Mouse (Mus musculus): ENCODE measurements at regions not wholly inside any gene's neighbourhood (a gene's known extent, or its start where the extent isn't known, plus 50 kb on each side); places are given as distances from the start of the nearest gene placed in this dataset.

GRCm38 (mm10) chr8:9060166-9060565 is 369.8 kb upstream of the Arglu1 start:
- in situ Hi-C loops (cut with MboI; ENCODE audit: low pct_ligation_motif_present, low pct_unique_long_range_greater_than_20kb, low sequenced_read_pairs): no loop called here
- Histone ChIP-seq H3K36me3 (replicated peaks in 1 of 2; ENCODE audit: control insufficient read depth in 1 of 2, insufficient read depth in 1 of 2, low read length in 1 of 2) (no peaks in the 10 kb centered on the region), H3K4me1 (ENCODE audit: control insufficient read depth in 1 of 2, insufficient read depth in 2 of 2) (no peaks in the 10 kb centered on the region)

GRCm38 (mm10) chr8:9055416-9055819 is 365.1 kb upstream of the Arglu1 start:
- Histone ChIP-seq H3K9me3 (replicated peaks; ENCODE audit: low read length) (peaks cover 69% of the 10 kb centered on the region), H3K27me3 (replicated peaks) (no peaks in the 10 kb centered on the region), H3K9ac (ENCODE audit: insufficient read depth, low read depth) (no peak overlapping the region), H3K36me3 (replicated peaks in 1 of 2; ENCODE audit: control insufficient read depth in 1 of 2, insufficient read depth in 1 of 2, low read length in 1 of 2) (no peaks in the 10 kb centered on the region), H3K27ac (ENCODE audit: insufficient read depth, low read depth) (no peak overlapping the region), H3K4me1 (ENCODE audit: control insufficient read depth in 1 of 2, insufficient read depth in 2 of 2) (no peaks in the 10 kb centered on the region), H3K4me2 (ENCODE audit: insufficient read depth, low read depth, poor library complexity, severe bottlenecking) (no peak overlapping the region), H3K79me2 (replicated peaks; ENCODE audit: control insufficient read depth, extremely low read depth, insufficient read depth, poor library complexity, severe bottlenecking) (no peaks in the 10 kb centered on the region), H3K4me3 (replicated peaks in 1 of 3; ENCODE audit: low read depth in 2 of 3, low read length in 2 of 3, poor library complexity in 1 of 3) (no peak overlapping the region)
- DNase-seq (ENCODE audit: extremely low read depth): no peak
- in situ Hi-C loops (cut with MboI; ENCODE audit: low pct_ligation_motif_present, low pct_unique_long_range_greater_than_20kb, low sequenced_read_pairs): no loop called here
- TF ChIP-seq NRF1 (IDR thresholded peaks at IDR 0.05; ENCODE audit: low read depth, low read length): no peak
- no peak for TF ChIP-seq EP300 (IDR thresholded peaks at IDR 0.05; ENCODE audit: low read length)
- TF ChIP-seq BHLHE40 (IDR thresholded peaks at IDR 0.05; ENCODE audit: low read depth, low read length): no peak
- TF ChIP-seq ZKSCAN1 (IDR thresholded peaks at IDR 0.05; ENCODE audit: borderline replicate concordance, low read depth, low read length): no peak
- dilution Hi-C loops (cut with MboI; ENCODE audit: extremely low pct_ligation_motif_present, extremely low pct_unique_long_range_greater_than_20kb, low sequenced_read_pairs): no loop called here

More at GRCm38 (mm10) chr8:9060166-9060565, 369.8 kb upstream of the Arglu1 start:
- TF ChIP-seq RCOR1 (conservative IDR thresholded peaks at IDR 0.05; ENCODE audit: low read depth, low read length) (no peak), ZKSCAN1 (IDR thresholded peaks at IDR 0.05; ENCODE audit: borderline replicate concordance, low read depth, low read length) (no peak), POLR2AphosphoS2 (IDR thresholded peaks at IDR 0.05; ENCODE audit: low read depth, low read length) (no peak), KAT2A (IDR thresholded peaks at IDR 0.05; ENCODE audit: insufficient replicate concordance, low read length) (no peak)
- H3K4me3 ChIP-seq (replicated peaks in 1 of 3; ENCODE audit: low read depth in 2 of 3, low read length in 2 of 3, poor library complexity in 1 of 3): no peak overlapping the region
- no peak overlapping the region for H3K9ac ChIP-seq (ENCODE audit: insufficient read depth, low read depth)
- dilution Hi-C loops (cut with MboI; ENCODE audit: extremely low pct_ligation_motif_present, extremely low pct_unique_long_range_greater_than_20kb, low sequenced_read_pairs): no loop called here
- H3K4me2 ChIP-seq (ENCODE audit: insufficient read depth, low read depth, poor library complexity, severe bottlenecking): no peak overlapping the region
- H3K27ac ChIP-seq (ENCODE audit: insufficient read depth, low read depth): no peak overlapping the region
- DNase-seq (ENCODE audit: extremely low read depth): no peak
- H3K79me2 ChIP-seq (replicated peaks; ENCODE audit: control insufficient read depth, extremely low read depth, insufficient read depth, poor library complexity, severe bottlenecking): no peaks in the 10 kb centered on the region
- no peaks in the 10 kb centered on the region for H3K27me3 ChIP-seq (replicated peaks)
- peaks cover 70% of the 10 kb centered on the region for H3K9me3 ChIP-seq (replicated peaks; ENCODE audit: low read length)

GRCm38 (mm10) chr8:9054801-9055200 is 364.5 kb upstream of the Arglu1 start:
- Histone ChIP-seq H3K36me3 (replicated peaks in 1 of 2; ENCODE audit: control insufficient read depth in 1 of 2, insufficient read depth in 1 of 2, low read length in 1 of 2) (no peaks in the 10 kb centered on the region), H3K9me3 (replicated peaks; ENCODE audit: low read length) (peaks cover 69% of the 10 kb centered on the region), H3K4me1 (ENCODE audit: control insufficient read depth in 1 of 2, insufficient read depth in 2 of 2) (no peaks in the 10 kb centered on the region), H3K27ac (ENCODE audit: insufficient read depth, low read depth) (no peak overlapping the region), H3K79me2 (replicated peaks; ENCODE audit: control insufficient read depth, extremely low read depth, insufficient read depth, poor library complexity, severe bottlenecking) (no peaks in the 10 kb centered on the region), H3K9ac (ENCODE audit: insufficient read depth, low read depth) (no peak overlapping the region), H3K4me3 (replicated peaks in 1 of 3; ENCODE audit: low read depth in 2 of 3, low read length in 2 of 3, poor library complexity in 1 of 3) (no peak overlapping the region), H3K27me3 (replicated peaks) (no peaks in the 10 kb centered on the region), H3K4me2 (ENCODE audit: insufficient read depth, low read depth, poor library complexity, severe bottlenecking) (no peak overlapping the region)
- TF ChIP-seq GABPA (IDR thresholded peaks at IDR 0.05; ENCODE audit: insufficient replicate concordance, low read depth, low read length) (no peak), USF2 (conservative IDR thresholded peaks at IDR 0.05; ENCODE audit: low read depth, low read length) (no peak), BHLHE40 (IDR thresholded peaks at IDR 0.05; ENCODE audit: low read depth, low read length) (no peak), MYC (IDR thresholded peaks at IDR 0.05; ENCODE audit: low read depth, low read length) (no peak), SMC3 (IDR thresholded peaks at IDR 0.05; ENCODE audit: low read depth, low read length) (no peak), ZNF384 (IDR thresholded peaks at IDR 0.05; ENCODE audit: low read depth, low read length) (no peak), RCOR1 (conservative IDR thresholded peaks at IDR 0.05; ENCODE audit: low read depth, low read length) (no peak), MAX (IDR thresholded peaks at IDR 0.05; ENCODE audit: low read length) (no peak), CHD1 (IDR thresholded peaks at IDR 0.05; ENCODE audit: low read depth, low read length) (no peak), TCF12 (IDR thresholded peaks at IDR 0.05; ENCODE audit: low read depth, low read length) (no peak), PAX5 (IDR thresholded peaks at IDR 0.05; ENCODE audit: low read length) (no peak), MEF2A (IDR thresholded peaks at IDR 0.05; ENCODE audit: borderline replicate concordance, low read depth, low read length) (no peak), KAT2A (IDR thresholded peaks at IDR 0.05; ENCODE audit: insufficient replicate concordance, low read length) (no peak)
- dilution Hi-C loops (cut with MboI; ENCODE audit: extremely low pct_ligation_motif_present, extremely low pct_unique_long_range_greater_than_20kb, low sequenced_read_pairs) (no loop called here), in situ Hi-C loops (cut with MboI; ENCODE audit: low pct_ligation_motif_present, low pct_unique_long_range_greater_than_20kb, low sequenced_read_pairs) (no loop called here)
- DNase-seq (ENCODE audit: extremely low read depth): no peak

All from CH12.LX (cell line).